Mouse (Mus musculus): ENCODE measurements around the gene C2cd3.

- TF ChIP-seq EP300 (IDR thresholded peaks at IDR 0.05; ENCODE audit: low read depth) (no peak), CTCF (IDR thresholded peaks at IDR 0.05; ENCODE audit: low read depth) (no peak)
Measured at GRCm38 (mm10) chr7:100383207-100383606, 11.2 kb downstream of the C2cd3 start.

All from heart, postnatal 0 days (tissue).